Mouse (Mus musculus) heart, postnatal 0 days (tissue): ENCODE data around the gene Tulp2.

Experiments used
- CTCF ChIP-seq: IDR thresholded peaks from 2 replicates; pipeline ENCODE4 v1.5.1; 2016; ENCODE audit warnings: antibody characterized with exemption, control low read depth, low read depth
- EP300 ChIP-seq: IDR thresholded peaks from 2 replicates; pipeline ENCODE4 v1.6.1; 2016; ENCODE audit warnings: antibody characterized with exemption, low read depth

DNA sequence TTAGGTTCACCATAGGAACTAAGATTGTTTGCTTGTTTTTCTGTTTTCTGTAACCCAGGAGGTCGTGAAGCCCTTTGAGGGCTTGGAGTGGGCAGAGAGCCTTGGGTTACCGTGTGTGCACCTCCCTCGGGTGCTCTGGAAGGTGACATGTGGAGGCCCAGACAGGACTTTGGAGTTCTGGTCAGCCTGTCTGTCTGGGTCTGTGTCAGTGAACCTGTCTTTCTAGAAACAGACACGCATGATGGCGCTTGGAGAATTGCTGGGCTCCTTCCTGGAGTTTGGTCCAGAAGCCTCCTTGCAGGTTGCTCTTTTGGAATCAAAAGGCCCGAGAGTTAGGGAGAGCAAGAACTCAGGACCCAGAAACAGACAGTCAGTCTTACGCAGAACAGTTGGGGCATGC is 21.3 kb upstream of the Tulp2 start:
- no peak for TF ChIP-seq EP300
- TF ChIP-seq CTCF, result no peak
